Mouse (Mus musculus): ENCODE measurements around the gene Fam50b.
A peak's percentile ranks its signal among the peaks of the same experiment; 100 is the strongest.

Gene Fam50b

DNA sequence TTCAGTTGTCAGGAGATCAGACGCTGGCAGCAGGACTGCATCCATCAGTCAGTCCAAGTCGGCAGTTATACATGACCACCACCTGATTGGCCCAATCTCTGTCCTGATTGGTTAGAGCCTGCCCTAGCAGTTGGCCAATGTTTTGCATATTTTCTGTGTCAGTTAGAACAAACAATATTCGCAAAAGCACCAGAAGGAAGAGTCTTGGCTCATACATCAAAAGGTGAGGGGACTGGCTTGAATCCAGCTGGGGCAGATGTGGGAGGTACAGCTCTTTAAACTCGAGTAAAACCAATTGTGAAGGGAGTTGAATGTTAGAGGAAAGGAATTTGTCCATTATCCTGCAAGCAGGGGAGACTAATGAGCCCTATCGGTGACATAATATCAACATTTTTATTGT lies at the start of gene Fam50b:
Gene Fam50b (plus strand): TSS at position 165 of the 400 bp plus-strand sequence.
- peak; percentile 15 to 23 for DNase-seq

DNA sequence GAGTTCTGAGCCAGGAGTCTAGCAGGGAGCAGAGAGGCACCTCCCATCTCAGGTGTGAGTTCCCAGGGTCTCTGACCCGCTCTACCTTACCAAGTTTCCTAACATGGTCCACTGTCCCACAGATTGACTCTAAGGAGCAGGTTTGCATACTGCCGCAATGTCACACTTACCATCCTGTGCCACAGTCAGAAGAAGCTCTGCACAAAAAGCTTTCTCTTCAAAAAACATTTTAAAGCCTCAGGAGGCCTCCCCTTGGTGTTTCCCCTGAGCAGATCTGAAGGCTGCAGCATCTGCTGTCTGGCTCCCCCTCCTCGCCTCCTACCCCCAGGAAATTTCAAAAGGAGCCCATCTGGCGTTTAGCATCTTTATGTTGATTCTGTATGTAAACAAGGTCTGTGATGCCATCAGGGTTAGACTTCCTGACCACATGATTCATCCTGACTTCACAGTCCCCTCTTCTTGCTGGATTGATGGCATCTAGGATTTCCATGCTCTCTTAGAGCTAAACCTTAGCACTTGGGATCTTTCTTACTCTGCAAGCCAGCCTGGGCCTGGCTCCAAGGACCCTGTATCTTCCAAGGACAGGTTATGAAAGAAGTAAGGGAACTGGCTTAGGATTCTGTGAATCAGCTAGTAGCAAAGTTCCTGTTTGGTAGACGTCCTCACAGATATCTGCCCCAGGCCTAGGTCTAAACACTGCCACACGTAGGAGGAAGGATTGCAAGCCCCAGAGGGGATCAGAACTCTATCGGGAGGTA lies 49.5 kb upstream of the Fam50b start:
- no peak for DNase-seq

DNA sequence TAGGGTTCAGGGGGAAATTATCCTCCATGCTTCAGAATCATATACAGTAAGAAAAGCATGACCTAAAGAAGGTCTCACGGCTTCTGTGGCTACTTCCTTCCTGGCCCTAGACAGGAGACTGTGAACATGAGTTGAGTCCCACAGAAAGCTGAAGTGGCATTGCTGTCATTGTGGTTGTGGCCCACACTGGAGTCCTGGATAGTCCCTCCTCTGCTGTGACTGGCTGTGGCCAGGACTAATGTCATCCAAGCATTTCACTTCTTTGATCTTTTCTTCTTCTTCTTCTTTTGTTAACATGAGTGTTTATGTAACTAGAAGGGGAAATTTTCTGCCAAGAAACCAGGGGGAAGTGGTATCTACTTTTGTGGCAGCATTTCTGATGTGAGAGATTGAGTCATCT lies 43.6 kb upstream of the Fam50b start:
- DNase-seq, result no peak

DNA sequence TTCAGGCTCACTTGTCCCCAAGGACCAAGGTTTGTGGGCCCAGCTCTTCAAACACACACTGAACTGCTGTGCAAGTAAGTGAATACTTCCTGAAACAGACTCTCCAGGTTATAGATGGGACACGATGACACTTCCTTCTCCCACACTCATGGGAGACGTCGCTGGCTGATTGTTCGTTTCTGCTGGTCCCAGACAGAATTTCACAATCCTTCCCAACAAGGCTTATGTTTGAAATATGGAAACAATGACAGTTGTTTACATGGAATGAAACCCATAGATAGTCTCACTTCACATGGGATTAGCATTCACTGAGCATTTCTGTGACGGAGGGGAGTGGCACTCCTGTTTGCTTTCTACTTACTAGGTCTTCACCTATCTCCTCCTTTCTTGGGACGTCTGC lies 41.5 kb upstream of the Fam50b start:
- no peak for DNase-seq

DNA sequence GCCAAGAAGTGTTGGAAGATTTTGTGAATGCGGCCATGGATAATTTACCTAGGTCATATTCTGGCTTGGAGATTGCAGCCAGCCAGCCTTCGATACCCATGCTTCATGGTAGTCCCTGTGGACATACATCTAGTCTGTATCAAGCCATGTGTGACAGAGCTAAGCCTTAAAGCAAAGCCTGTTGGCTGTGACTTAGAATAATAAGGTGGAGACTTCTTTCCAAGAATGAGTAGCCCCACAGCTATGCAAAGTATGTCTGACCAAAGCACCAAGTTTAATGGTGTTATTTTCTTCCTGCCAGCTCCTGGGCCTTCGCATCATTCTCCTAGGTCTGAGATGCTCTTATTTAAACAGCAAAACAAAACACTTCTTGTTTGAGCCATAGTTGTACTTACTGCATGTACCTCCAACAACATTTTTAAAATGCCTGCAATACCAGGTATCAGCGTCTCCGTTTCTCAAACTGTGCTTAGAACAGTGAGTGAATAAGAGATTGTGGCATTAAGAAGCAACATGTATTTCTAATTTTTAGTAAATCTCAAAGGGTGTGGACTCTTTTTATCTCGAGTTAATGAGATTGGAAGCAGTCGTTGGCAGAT lies 37.8 kb upstream of the Fam50b start:
- DNase-seq, result no peak

DNA sequence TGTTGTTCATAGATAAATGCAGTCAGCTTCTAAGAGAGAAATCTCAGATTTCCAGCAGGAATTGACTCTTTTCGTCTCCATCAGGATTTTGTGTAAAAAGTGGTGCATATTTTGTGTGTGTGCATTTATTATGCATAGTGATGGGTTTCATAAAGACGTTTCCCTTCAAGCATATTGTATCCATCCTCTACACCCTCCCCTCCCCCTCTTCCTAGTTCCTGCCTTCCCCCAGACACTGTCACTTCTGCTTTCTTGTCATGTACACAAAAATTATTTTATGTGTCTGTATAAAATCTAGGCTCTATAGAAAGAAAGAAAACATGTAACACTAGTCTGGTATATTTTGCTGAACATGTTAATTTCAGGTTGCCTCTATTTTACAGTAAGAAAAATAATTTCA lies 34.6 kb upstream of the Fam50b start:
- no peak for DNase-seq

GRCm38 (mm10) chr13:34700630-34701029 lies 34.0 kb upstream of the Fam50b start:
- DNase-seq, result no peak

DNA sequence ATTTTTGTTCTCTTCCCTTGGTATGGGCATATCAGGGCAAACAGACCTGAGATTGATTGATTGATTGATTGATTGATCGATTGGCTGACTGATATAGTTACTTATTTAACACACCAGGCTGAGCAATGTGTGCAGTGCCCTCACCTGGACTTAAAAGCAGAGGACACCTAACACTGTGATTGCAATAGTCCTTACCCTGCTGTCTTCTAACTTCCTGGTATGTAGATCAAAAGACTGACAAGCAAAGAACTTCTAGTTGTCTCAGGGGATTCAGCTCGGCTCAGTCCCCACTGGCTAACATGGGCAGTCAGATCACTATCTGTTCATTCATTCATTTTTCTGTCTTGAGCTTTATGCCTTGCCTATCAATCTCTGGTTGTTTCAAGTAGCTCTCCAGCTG lies 31.3 kb upstream of the Fam50b start:
- DNase-seq, result no peak

GRCm38 (mm10) chr13:34703795-34704194 lies 30.9 kb upstream of the Fam50b start:
- no peak for DNase-seq

GRCm38 (mm10) chr13:34704835-34705234 lies 29.8 kb upstream of the Fam50b start:
- DNase-seq, result no peak

GRCm38 (mm10) chr13:34708955-34709354 lies 25.7 kb upstream of the Fam50b start:
- peak; percentile 25 to 42 for DNase-seq

- no peak for DNase-seq
Observed at GRCm38 (mm10) chr13:34709566-34709965, 25.1 kb upstream of the Fam50b start.

DNA sequence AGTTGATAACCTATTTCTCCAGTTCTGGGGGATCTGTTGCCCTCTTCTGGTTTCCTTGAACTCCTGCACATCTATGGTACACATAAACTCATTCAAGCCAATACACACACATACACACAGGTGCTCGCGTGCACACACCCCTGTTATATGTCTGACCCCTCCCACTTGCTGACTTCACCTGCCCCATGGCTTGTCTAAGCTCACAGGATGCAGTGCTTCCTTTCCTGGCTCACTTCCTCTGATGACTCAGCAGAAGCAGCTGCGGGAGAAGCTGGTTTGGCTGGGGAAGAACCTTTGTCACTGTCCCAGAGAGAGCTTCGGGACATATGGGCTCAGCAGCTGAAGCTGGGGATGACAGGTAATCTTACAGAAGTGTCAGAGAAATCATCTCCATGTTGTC lies 23.2 kb upstream of the Fam50b start:
- no peak for DNase-seq

- DNase-seq, result no peak
Observed at GRCm38 (mm10) chr13:34712881-34713280, 21.8 kb upstream of the Fam50b start.

DNA sequence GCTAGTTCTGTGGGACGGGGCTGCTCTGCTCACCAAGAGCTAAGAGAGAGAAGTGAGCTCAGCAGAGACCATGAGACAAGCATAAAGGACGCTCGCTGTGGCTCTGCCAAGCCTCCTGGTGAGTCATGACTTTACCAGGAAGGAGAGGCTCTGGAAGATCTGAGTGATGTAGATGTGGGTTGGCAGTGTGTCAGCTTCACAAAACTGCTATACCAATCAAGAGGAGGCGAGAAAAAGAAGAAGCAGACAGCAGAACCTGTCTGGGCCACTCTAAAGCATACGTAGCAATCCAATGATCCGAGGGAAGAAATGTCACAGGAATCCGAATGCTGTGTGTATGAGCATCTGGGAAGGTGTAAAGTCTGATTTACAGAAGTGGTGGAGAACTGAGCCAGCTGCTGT lies 19.2 kb upstream of the Fam50b start:
- no peak for DNase-seq

DNA sequence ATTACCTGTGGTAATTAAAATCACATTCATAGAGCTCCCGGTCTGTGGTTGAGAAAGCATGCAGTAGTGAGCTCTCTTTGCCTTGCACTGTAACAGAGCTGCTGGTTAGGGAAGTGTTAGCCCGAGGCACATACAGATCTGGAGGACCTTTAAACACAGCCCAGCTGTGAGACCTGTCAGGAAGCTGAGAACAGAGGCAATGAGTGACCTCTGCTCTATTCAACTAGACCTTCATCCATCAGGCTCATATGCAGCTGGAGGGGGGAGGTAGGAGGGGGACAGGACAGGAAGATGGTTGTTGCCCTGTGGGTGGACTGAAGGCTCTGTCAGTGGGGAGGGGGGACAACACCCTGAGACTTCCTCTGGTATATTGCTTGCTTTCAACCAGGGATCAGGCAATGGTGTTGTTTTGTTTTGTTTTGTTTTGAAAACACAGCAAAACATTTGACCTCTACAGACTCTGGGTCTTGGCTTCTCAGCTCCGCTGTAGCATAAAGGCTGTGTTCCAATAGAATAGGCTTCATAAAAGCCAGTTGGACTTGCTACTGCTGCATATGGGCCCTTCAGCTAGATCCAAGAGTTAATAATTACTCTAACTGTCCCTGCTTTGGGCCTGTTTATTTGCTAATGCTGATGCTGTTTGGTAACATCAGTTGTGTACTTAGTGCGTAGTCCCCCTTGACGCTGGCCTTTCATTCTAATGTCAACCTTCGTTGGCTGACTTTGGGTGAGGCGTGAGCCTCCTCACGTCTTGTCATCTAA lies 9.6 kb upstream of the Fam50b start:
- no peak for DNase-seq

- DNase-seq, result peak; percentile 77
Observed at GRCm38 (mm10) chr13:34725800-34726476, 8.7 kb upstream of the Fam50b start.

GRCm38 (mm10) chr13:34726477-34726805 lies 8.2 kb upstream of the Fam50b start:
- DNase-seq, result no peak

GRCm38 (mm10) chr13:34727060-34727459 lies 7.6 kb upstream of the Fam50b start:
- no peak for DNase-seq

DNA sequence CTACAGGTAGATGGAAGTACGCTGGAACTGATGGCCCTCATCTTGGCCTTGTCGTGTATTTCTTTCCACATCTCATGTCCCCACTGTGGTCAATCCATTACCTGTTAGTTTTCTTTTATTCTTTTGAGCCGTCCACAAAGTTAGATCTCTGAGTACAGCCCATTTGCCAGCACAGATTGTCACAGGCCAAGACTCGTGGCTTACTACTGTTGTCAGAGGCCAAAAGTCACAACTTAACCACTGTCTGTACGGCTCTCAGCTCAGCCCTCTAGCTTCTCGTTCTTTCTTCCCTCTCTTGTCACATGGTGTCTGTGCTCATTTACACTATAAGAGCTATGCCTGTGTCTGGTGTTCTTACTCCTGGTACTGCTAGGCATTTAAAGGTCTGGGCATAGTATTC lies 3.1 kb upstream of the Fam50b start:
- DNase-seq, result no peak

- no peak for DNase-seq
Observed at GRCm38 (mm10) chr13:34733780-34734179, 870 bp upstream of the Fam50b start.

DNA sequence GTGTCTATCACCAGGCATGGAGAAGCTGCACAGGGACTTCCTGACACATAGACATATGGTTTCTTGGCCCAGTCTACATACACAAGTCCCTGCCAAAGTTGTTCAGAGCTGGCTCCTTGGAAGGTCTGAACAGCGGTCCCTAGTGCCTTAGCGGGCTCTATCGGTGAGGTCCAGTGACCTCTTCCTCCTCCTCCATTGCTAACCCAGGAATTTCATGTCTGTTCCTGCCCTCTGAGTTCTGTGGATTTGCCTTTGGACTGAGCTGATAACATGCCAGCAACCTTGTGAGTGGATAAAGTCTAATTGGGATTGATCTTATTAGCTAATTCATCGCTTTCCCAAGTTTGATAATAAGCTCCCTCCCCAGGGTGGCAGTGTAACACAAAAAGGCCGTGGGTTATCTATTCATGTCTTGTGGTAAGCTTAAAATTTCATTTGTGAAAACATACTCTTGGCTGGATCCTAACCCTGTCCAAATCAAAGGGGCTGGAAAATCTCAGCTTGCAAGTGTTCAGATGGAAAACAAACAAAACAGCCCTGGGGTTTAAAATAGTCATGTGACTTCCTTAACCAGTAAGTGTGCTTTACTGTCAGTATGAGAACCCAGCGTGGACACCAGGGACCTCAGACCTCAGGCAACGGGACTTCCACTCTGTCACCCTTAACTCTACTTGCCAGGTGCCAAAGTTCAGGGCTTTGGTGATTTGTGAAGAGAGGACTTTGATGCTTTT lies 3.5 kb downstream of the Fam50b start:
- DNase-seq, result no peak

DNA sequence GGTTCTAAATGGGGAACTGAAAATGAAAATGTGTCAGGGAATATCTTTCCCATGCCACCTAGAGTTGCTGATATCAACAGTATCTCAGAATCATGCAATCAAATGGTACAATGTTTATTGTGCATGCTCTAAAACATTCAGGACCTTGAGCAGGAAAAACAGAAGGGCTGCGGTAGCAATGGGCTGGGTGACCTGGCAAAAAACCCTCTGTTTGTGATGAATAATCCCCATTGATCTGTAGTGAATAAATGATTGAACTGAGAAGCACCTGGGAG lies 4.0 kb downstream of the Fam50b start:
- DNase-seq, result no peak

All from cerebellum, postnatal 14 days (tissue).